Mouse (Mus musculus) heart, embryonic 11.5 days (tissue): ENCODE results near the gene Gm21304. TPM values are rescaled to one million over a fixed set of nuclear protein-coding genes. Genes with fewer than 3 reads are reported as not detected.
"Not testable (repeated sequence)": the region's sequence is repeated elsewhere in the genome, so short reads cannot be mapped to it uniquely, and the experiment has no call there.

Source experiments
- ATAC-seq: fragments of 200-750 bp; cut with Nextera tagmentation; replicated peaks from 2 replicates; pipeline ENCODE4 v1.8.0; 2017; ENCODE audit warnings: moderate library complexity; ENCODE audit not compliant: insufficient number of reproducible peaks, low FRiP score, low TSS enrichment
- H3K27ac ChIP-seq: fragments of 300-500 bp; sonication (generic); 2 replicates; pipeline ENCODE4 v1.5.1; 2014; ENCODE audit warnings: mild to moderate bottlenecking, low read depth, low read length
- H3K27me3 ChIP-seq: fragments of 300-500 bp; sonication (generic); 2 replicates; pipeline ENCODE4 v1.6.1; 2014; ENCODE audit warnings: mild to moderate bottlenecking, low read length, mixed read lengths; ENCODE audit not compliant: control insufficient read depth, insufficient read depth
- H3K36me3 ChIP-seq: fragments of 300-500 bp; sonication (generic); 2 replicates; pipeline ENCODE4 v1.6.1; 2014; ENCODE audit warnings: mild to moderate bottlenecking, low read length, moderate library complexity, mixed read lengths; ENCODE audit not compliant: control insufficient read depth, insufficient read depth
- H3K4me1 ChIP-seq: fragments of 300-500 bp; sonication (generic); 2 replicates; pipeline ENCODE4 v1.6.1; 2014; ENCODE audit warnings: low read length; ENCODE audit not compliant: control insufficient read depth, insufficient read depth
- H3K4me2 ChIP-seq: fragments of 300-500 bp; sonication (generic); 2 replicates; pipeline ENCODE4 v1.6.1; 2014; ENCODE audit warnings: mild to moderate bottlenecking, moderate library complexity
- H3K4me3 ChIP-seq: fragments of 300-500 bp; sonication (generic); 2 replicates; pipeline ENCODE4 v1.5.1; 2014; ENCODE audit warnings: low read depth, low read length
- H3K9ac ChIP-seq: fragments of 300-500 bp; sonication (generic); 2 replicates; pipeline ENCODE4 v1.6.1; 2014; ENCODE audit warnings: mild to moderate bottlenecking, low read depth, low read length, moderate library complexity
- H3K9me3 ChIP-seq: fragments of 300-500 bp; sonication (generic); replicated peaks from 2 replicates; pipeline ENCODE4 v1.6.1; 2016; ENCODE audit warnings: low read length; ENCODE audit not compliant: control insufficient read depth
- WGBS: fragments of 180-500 bp; shearing (Covaris S2); extraction: QIAGEN DNeasy Blood & Tissue Kit; methylation state at CpG from one replicate; pipeline ENCODE4 v1.1.7; 2014; ENCODE audit not compliant: insufficient replicate concordance; 5-methylcytosine and 5-hydroxymethylcytosine counted together
- polyA plus RNA-seq: library from polyadenylated mRNA; unstranded; fragments of >200 nt; fragmentation: Nextera tagmentation; extraction: Ambion mirVana; gene quantifications from 2 replicates; pipeline ENCODE4 v1.2.1, GENCODE M21; 2014

Gene Gm21304
- not detected in 2 replicates for polyA plus RNA-seq

DNA sequence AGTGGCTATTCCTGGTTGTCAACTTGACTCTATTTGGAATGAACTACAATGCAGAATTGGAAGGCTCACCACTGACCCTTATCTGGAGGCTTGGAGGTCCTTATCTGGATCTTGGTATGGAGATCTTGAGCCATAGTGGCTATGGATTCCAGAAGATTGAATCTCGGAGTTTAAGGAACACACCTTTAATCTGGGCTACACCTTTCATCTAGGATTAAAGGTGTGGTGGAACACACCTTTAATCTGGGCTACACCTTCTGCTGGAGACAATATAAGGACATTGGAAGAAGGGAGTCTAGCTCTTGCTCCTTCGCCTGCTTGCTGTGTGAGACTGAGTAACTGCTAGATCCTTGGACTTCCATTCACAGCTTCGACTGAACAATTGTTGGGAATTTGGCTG lies at the start of gene Gm21304:
Gm21304 (plus strand) TSS at position 301 of the 400 bp plus-strand sequence.
- not testable (repeated sequence) for H3K27me3 ChIP-seq, H3K4me1 ChIP-seq, H3K27ac ChIP-seq, ATAC-seq, H3K4me2 ChIP-seq, H3K4me3 ChIP-seq, H3K36me3 ChIP-seq, H3K9ac ChIP-seq, H3K9me3 ChIP-seq
- WGBS: no CpG with 5 or more reads among the region's 3 CpGs

DNA sequence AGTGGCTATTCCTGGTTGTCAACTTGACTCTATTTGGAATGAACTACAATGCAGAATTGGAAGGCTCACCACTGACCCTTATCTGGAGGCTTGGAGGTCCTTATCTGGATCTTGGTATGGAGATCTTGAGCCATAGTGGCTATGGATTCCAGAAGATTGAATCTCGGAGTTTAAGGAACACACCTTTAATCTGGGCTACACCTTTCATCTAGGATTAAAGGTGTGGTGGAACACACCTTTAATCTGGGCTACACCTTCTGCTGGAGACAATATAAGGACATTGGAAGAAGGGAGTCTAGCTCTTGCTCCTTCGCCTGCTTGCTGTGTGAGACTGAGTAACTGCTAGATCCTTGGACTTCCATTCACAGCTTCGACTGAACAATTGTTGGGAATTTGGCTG lies 25.6 kb upstream of the Gm21304 start, which contains the start of gene Gm21293:
Gm21293 (plus strand) TSS at position 301 of the 400 bp plus-strand sequence.
- H3K9me3 ChIP-seq, H3K27me3 ChIP-seq, H3K4me3 ChIP-seq, H3K36me3 ChIP-seq, H3K4me2 ChIP-seq, H3K9ac ChIP-seq, H3K4me1 ChIP-seq, H3K27ac ChIP-seq, ATAC-seq: not testable (repeated sequence)
- no CpG with 5 or more reads among the region's 3 CpGs for WGBS

DNA sequence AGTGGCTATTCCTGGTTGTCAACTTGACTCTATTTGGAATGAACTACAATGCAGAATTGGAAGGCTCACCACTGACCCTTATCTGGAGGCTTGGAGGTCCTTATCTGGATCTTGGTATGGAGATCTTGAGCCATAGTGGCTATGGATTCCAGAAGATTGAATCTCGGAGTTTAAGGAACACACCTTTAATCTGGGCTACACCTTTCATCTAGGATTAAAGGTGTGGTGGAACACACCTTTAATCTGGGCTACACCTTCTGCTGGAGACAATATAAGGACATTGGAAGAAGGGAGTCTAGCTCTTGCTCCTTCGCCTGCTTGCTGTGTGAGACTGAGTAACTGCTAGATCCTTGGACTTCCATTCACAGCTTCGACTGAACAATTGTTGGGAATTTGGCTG lies 17.1 kb upstream of the Gm21304 start, which contains the start of gene Gm6763:
Gm6763 (plus strand) TSS at position 301 of the 400 bp plus-strand sequence.
- not testable (repeated sequence) for H3K27me3 ChIP-seq, H3K27ac ChIP-seq, H3K9ac ChIP-seq, H3K36me3 ChIP-seq, ATAC-seq, H3K4me3 ChIP-seq, H3K9me3 ChIP-seq, H3K4me2 ChIP-seq, H3K4me1 ChIP-seq
- no CpG with 5 or more reads among the region's 3 CpGs for WGBS

DNA sequence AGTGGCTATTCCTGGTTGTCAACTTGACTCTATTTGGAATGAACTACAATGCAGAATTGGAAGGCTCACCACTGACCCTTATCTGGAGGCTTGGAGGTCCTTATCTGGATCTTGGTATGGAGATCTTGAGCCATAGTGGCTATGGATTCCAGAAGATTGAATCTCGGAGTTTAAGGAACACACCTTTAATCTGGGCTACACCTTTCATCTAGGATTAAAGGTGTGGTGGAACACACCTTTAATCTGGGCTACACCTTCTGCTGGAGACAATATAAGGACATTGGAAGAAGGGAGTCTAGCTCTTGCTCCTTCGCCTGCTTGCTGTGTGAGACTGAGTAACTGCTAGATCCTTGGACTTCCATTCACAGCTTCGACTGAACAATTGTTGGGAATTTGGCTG lies 8.6 kb upstream of the Gm21304 start, which contains the start of gene Gm8764:
Gm8764 (plus strand) TSS at position 301 of the 400 bp plus-strand sequence.
- WGBS: no CpG with 5 or more reads among the region's 3 CpGs
- not testable (repeated sequence) for H3K27ac ChIP-seq, H3K4me1 ChIP-seq, H3K4me2 ChIP-seq, ATAC-seq, H3K4me3 ChIP-seq, H3K9me3 ChIP-seq, H3K9ac ChIP-seq, H3K36me3 ChIP-seq, H3K27me3 ChIP-seq

DNA sequence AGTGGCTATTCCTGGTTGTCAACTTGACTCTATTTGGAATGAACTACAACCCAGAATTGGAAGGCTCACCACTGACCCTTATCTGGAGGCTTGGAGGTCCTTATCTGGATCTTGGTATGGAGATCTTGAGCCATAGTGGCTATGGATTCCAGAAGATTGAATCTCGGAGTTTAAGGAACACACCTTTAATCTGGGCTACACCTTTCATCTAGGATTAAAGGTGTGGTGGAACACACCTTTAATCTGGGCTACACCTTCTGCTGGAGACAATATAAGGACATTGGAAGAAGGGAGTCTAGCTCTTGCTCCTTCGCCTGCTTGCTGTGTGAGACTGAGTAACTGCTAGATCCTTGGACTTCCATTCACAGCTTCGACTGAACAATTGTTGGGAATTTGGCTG lies 8.4 kb downstream of the Gm21304 start, which contains the start of gene Gm21312:
Gm21312 (plus strand) TSS at position 301 of the 400 bp plus-strand sequence.
- H3K4me2 ChIP-seq, H3K9me3 ChIP-seq, H3K4me3 ChIP-seq, H3K27ac ChIP-seq, H3K4me1 ChIP-seq, ATAC-seq, H3K27me3 ChIP-seq, H3K9ac ChIP-seq, H3K36me3 ChIP-seq: not testable (repeated sequence)
- no CpG with 5 or more reads among the region's 3 CpGs for WGBS

GRCm38 (mm10) chr10:104185233-104185632 lies 16.9 kb downstream of the Gm21304 start, which contains the start of gene Gm20765:
TSS of gene Gm20765 (plus strand) at chr10:104185533.
- not testable (repeated sequence) for H3K9ac ChIP-seq, H3K4me2 ChIP-seq, H3K36me3 ChIP-seq, H3K4me3 ChIP-seq, H3K27me3 ChIP-seq, H3K27ac ChIP-seq, ATAC-seq, H3K9me3 ChIP-seq, H3K4me1 ChIP-seq
- no CpG with 5 or more reads among the region's 3 CpGs for WGBS

DNA sequence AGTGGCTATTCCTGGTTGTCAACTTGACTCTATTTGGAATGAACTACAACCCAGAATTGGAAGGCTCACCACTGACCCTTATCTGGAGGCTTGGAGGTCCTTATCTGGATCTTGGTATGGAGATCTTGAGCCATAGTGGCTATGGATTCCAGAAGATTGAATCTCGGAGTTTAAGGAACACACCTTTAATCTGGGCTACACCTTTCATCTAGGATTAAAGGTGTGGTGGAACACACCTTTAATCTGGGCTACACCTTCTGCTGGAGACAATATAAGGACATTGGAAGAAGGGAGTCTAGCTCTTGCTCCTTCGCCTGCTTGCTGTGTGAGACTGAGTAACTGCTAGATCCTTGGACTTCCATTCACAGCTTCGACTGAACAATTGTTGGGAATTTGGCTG lies 25.4 kb downstream of the Gm21304 start, which contains the start of gene Gm4340:
Gm4340 (plus strand) TSS at position 301 of the 400 bp plus-strand sequence.
- ATAC-seq, H3K4me3 ChIP-seq: not testable (repeated sequence)
- WGBS: no CpG with 5 or more reads among the region's 3 CpGs

DNA sequence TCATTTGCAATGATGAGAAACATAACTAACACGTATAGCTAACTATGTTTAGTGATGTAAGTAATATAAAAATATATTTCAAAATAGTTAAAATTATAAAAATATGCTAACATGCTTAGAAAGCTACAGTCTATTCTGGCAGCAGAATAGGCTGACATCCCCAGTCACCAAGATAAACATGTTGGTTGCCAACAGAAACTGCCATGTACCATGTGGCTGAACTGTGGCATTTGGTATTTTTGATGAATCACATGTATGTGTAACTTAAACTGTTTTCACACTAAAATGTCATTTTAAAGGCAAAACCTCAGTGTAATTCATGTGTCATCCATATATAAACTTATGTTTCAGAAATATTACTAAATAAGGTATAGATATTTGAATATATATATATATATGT lies 41.3 kb downstream of the Gm21304 start:
- Histone ChIP-seq H3K36me3 (no peaks in the 10 kb centered on the region), H3K9me3 (no peaks in the 10 kb centered on the region), H3K9ac (no peak overlapping the region), H3K4me3 (no peak overlapping the region), H3K27me3 (no peaks in the 10 kb centered on the region), H3K27ac (no peak overlapping the region), H3K4me2 (no peak overlapping the region), H3K4me1 (no peaks in the 10 kb centered on the region)
- 66% methylated on average over 1 of the region's 1 CpGs for WGBS
- ATAC-seq: no peak

More for the DNA sequence above, 25.4 kb downstream of the Gm21304 start, which contains the start of gene Gm4340:
- H3K36me3 ChIP-seq, H3K27ac ChIP-seq, H3K4me1 ChIP-seq, H3K9ac ChIP-seq, H3K4me2 ChIP-seq, H3K27me3 ChIP-seq, H3K9me3 ChIP-seq: not testable (repeated sequence)
